Comparison of ENCODE assay signal across 8 mouse cellular contexts in the genomic region with DNA sequence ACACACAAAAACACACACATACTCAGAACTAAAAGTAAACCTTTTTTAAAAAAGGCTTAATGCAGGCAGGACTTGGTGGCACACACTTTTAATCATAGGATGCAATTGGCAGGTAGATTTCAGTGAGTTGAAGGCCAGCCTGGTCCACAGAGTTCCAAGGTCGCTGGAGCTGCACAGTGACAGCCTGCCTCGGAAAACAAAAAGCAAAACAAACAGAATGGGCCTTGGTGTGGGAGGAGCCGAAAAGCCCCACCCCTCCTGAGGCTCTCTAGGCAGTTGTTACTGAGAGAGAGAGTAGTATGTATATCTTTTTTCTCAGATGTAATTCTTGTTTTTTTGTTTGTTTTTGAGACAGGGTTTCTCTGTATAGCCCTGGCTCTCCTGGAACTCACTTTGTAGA. TPM values are rescaled to one million over a fixed set of nuclear protein-coding genes. Genes with fewer than 3 reads are reported as not detected.
A peak's percentile ranks its signal among the peaks of the same experiment; 100 is the strongest.
DNase-seq lines count a peak whose midpoint lies in the region; ATAC-seq and TF ChIP-seq lines count a peak whose summit lies in the region.
"Had no signal": no experiment of that assay in that cellular context is flagged by ENCODE, and none has a peak within 500 bp of the region (broad histone marks: within the 10 kb centered on the region; RNA-seq: fewer than 3 reads in every experiment).

No protein-coding gene starts in this region.

- DNase-seq in lung, embryonic 14.5 days, result no peak
- DNase-seq in lung, postnatal 25 days (ENCODE audit: low spot score), result no peak
- DNase-seq in embryonic facial prominence, embryonic 10.5 days (ENCODE audit: low spot score), result no peak
- DNase-seq in kidney, postnatal 4 days, result peak; percentile 53 to 66
- DNase-seq in forebrain, embryonic 14.5 days (ENCODE audit: low spot score), result no peak
- no peak for DNase-seq in left cerebral cortex, postnatal 14 days (ENCODE audit: low spot score in 2 of 2)

- no peak overlapping the region for H3K4me3 ChIP-seq in lung, embryonic 14.5 days (ENCODE audit: low read depth, low read length)
- H3K4me3 ChIP-seq in embryonic facial prominence, embryonic 10.5 days, result 0 out of 2 replicates have a peak overlapping the region, but pooled peaks have one; percentile 23
- H3K4me3 ChIP-seq in stomach, embryonic 15.5 days (replicated peaks), result no peak overlapping the region
- H3K4me3 ChIP-seq in forebrain, embryonic 14.5 days (ENCODE audit: low read depth, low read length), result no peak overlapping the region

- H3K4me1 ChIP-seq in lung, embryonic 14.5 days (ENCODE audit: insufficient read depth), result no peaks in the 10 kb centered on the region
- H3K4me1 ChIP-seq in embryonic facial prominence, embryonic 10.5 days, result peaks cover 45% of the 10 kb centered on the region
- peaks cover 19% of the 10 kb centered on the region for H3K4me1 ChIP-seq in stomach, embryonic 15.5 days
- H3K4me1 ChIP-seq in forebrain, embryonic 14.5 days (ENCODE audit: control insufficient read depth, insufficient read depth, low read length), result no peaks in the 10 kb centered on the region; the same call in 1 of the 2 replicates

- ATAC-seq in lung, embryonic 14.5 days (ENCODE audit: insufficient read depth), result no peak; the same call in 1 of the 2 replicates
- peak; percentile 67; the same call in 1 of the 2 replicates for ATAC-seq in stomach, embryonic 15.5 days (ENCODE audit: insufficient read depth, low FRiP score, low read depth)
- ATAC-seq in forebrain, embryonic 14.5 days, result no peak
- ATAC-seq: activated CD4-positive, CD25-positive, alpha-beta regulatory T cell, adult 4 months had no signal

- intact Hi-C loops in left cerebral cortex, postnatal 14 days (cut with DNase I), result no loop called here

- peak overlapping the region; percentile 37 for H3K4me2 ChIP-seq in lung, embryonic 14.5 days
- H3K4me2 ChIP-seq in stomach, embryonic 15.5 days, result 0 out of 2 replicates have a peak overlapping the region, but pooled peaks have one; percentile 25
- H3K4me2 ChIP-seq in forebrain, embryonic 14.5 days (ENCODE audit: low read length), result no peak overlapping the region

- 14% methylated on average over 3 of the region's 3 CpGs for WGBS in lung, embryonic 14.5 days
- WGBS in embryonic facial prominence, embryonic 10.5 days, result 25% methylated on average over 3 of the region's 3 CpGs
- WGBS in stomach, embryonic 15.5 days, result 11% methylated on average over 3 of the region's 3 CpGs
- 23% methylated on average over 3 of the region's 3 CpGs for WGBS in forebrain, embryonic 14.5 days

- H3K27me3 ChIP-seq in lung, embryonic 14.5 days (ENCODE audit: insufficient read depth, low read length), result no peaks in the 10 kb centered on the region
- H3K27me3 ChIP-seq in embryonic facial prominence, embryonic 10.5 days (replicated peaks; ENCODE audit: low read depth, poor library complexity, severe bottlenecking), result no peaks in the 10 kb centered on the region
- no peaks in the 10 kb centered on the region for H3K27me3 ChIP-seq in stomach, embryonic 15.5 days (replicated peaks)
- no peaks in the 10 kb centered on the region for H3K27me3 ChIP-seq in forebrain, embryonic 14.5 days (replicated peaks; ENCODE audit: control insufficient read depth, insufficient read depth, low read length)

- peaks cover 36% of the 10 kb centered on the region for H3K36me3 ChIP-seq in lung, embryonic 14.5 days (ENCODE audit: insufficient read depth)
- peaks cover 47% of the 10 kb centered on the region for H3K36me3 ChIP-seq in embryonic facial prominence, embryonic 10.5 days (replicated peaks)
- peaks cover 34% of the 10 kb centered on the region for H3K36me3 ChIP-seq in stomach, embryonic 15.5 days
- H3K36me3 ChIP-seq in forebrain, embryonic 14.5 days (ENCODE audit: control insufficient read depth, insufficient read depth, low read length), result peaks cover 43% of the 10 kb centered on the region

- no peaks in the 10 kb centered on the region for H3K9me3 ChIP-seq in lung, embryonic 14.5 days (ENCODE audit: low read depth, low read length)
- H3K9me3 ChIP-seq in embryonic facial prominence, embryonic 10.5 days, result no peaks in the 10 kb centered on the region
- no peaks in the 10 kb centered on the region for H3K9me3 ChIP-seq in stomach, embryonic 15.5 days
- no peaks in the 10 kb centered on the region for H3K9me3 ChIP-seq in forebrain, embryonic 14.5 days (replicated peaks; ENCODE audit: control insufficient read depth, low read length)

- no peak overlapping the region for H3K9ac ChIP-seq in lung, embryonic 14.5 days
- no peak overlapping the region for H3K9ac ChIP-seq in stomach, embryonic 15.5 days
- no peak overlapping the region for H3K9ac ChIP-seq in forebrain, embryonic 14.5 days (ENCODE audit: low read length)

- no peak for TF ChIP-seq CTCF in lung, embryonic 14.5 days (IDR thresholded peaks at IDR 0.05; ENCODE audit: low read depth)

- H3K27ac ChIP-seq in lung, embryonic 14.5 days (ENCODE audit: low read depth), result no peak overlapping the region
- H3K27ac ChIP-seq in embryonic facial prominence, embryonic 10.5 days (replicated peaks), result no peak overlapping the region
- H3K27ac ChIP-seq in stomach, embryonic 15.5 days, result peak overlapping the region; percentile 51; the same call in 1 of the 2 replicates
- H3K27ac ChIP-seq in forebrain, embryonic 14.5 days (ENCODE audit: low read depth, low read length), result no peak overlapping the region

RNA-seq across cellular contexts. Expression of gene Dhdh, which starts 2.7 kb away (rescaled TPM):
- polyA plus RNA-seq in lung, embryonic 14.5 days (2014; fragmentation: Nextera tagmentation; extraction: Ambion mirVana), result 3.0 and 3.3 TPM in 2 replicates
- polyA plus RNA-seq in embryonic facial prominence, embryonic 10.5 days (2016; fragmentation: Nextera tagmentation; extraction: Ambion mirVana), result 5.7 and 7.4 TPM in 2 replicates
- polyA plus RNA-seq in stomach, embryonic 15.5 days (2015; fragmentation: Nextera tagmentation; extraction: Ambion mirVana), result 3.5 and 3.7 TPM in 2 replicates
- 1.4 and 1.6 TPM in 2 replicates for polyA plus RNA-seq in forebrain, embryonic 14.5 days (2014; fragmentation: Nextera tagmentation; extraction: Ambion mirVana)
- 1 to 10 TPM; 2.8 to 2.9 TPM for total RNA-seq in left cerebral cortex, postnatal 14 days (2021)

RNA-seq across cellular contexts. Expression of gene Gm45808, which starts 4.7 kb away (rescaled TPM):
- not detected in 2 replicates for polyA plus RNA-seq in lung, embryonic 14.5 days (2014; fragmentation: Nextera tagmentation; extraction: Ambion mirVana)
- not detected in 2 replicates for polyA plus RNA-seq in embryonic facial prominence, embryonic 10.5 days (2016; fragmentation: Nextera tagmentation; extraction: Ambion mirVana)
- polyA plus RNA-seq in stomach, embryonic 15.5 days (2015; fragmentation: Nextera tagmentation; extraction: Ambion mirVana), result not detected in 2 replicates
- polyA plus RNA-seq in forebrain, embryonic 14.5 days (2014; fragmentation: Nextera tagmentation; extraction: Ambion mirVana), result not detected in 2 replicates
- total RNA-seq in left cerebral cortex, postnatal 14 days (2021), result 1 to 10 TPM in 1 of 2 experiments, under 1 TPM in 1; 0.88 to 1.7 TPM
- polyA plus RNA-seq: activated CD4-positive, CD25-positive, alpha-beta regulatory T cell, adult 4 months had no signal

RNA-seq across cellular contexts. Expression of gene Tulp2, which starts 9.6 kb away (rescaled TPM):
- polyA plus RNA-seq in lung, embryonic 14.5 days (2014; fragmentation: Nextera tagmentation; extraction: Ambion mirVana), result 0.47 and 0.86 TPM in 2 replicates
- polyA plus RNA-seq in embryonic facial prominence, embryonic 10.5 days (2016; fragmentation: Nextera tagmentation; extraction: Ambion mirVana), result 0.93 and 1.4 TPM in 2 replicates
- polyA plus RNA-seq in stomach, embryonic 15.5 days (2015; fragmentation: Nextera tagmentation; extraction: Ambion mirVana), result 1.4 and 1.8 TPM in 2 replicates
- 0.15 TPM in 1 of 2 replicates, not detected in the other for polyA plus RNA-seq in forebrain, embryonic 14.5 days (2014; fragmentation: Nextera tagmentation; extraction: Ambion mirVana)
- not detected for total RNA-seq in left cerebral cortex, postnatal 14 days (2021)

RNA-seq across cellular contexts. Expression of gene Nucb1, which starts 18.9 kb away (rescaled TPM):
- 194 and 201 TPM in 2 replicates for polyA plus RNA-seq in lung, embryonic 14.5 days (2014; fragmentation: Nextera tagmentation; extraction: Ambion mirVana)
- 115 and 123 TPM in 2 replicates for polyA plus RNA-seq in embryonic facial prominence, embryonic 10.5 days (2016; fragmentation: Nextera tagmentation; extraction: Ambion mirVana)
- 214 and 230 TPM in 2 replicates for polyA plus RNA-seq in stomach, embryonic 15.5 days (2015; fragmentation: Nextera tagmentation; extraction: Ambion mirVana)
- 69.0 and 96.5 TPM in 2 replicates for polyA plus RNA-seq in forebrain, embryonic 14.5 days (2014; fragmentation: Nextera tagmentation; extraction: Ambion mirVana)
- 100 to 1,000 TPM; 109 to 110 TPM for total RNA-seq in left cerebral cortex, postnatal 14 days (2021)

RNA-seq across cellular contexts. Expression of gene Bax, which starts 24.6 kb away (rescaled TPM):
- polyA plus RNA-seq in lung, embryonic 14.5 days (2014; fragmentation: Nextera tagmentation; extraction: Ambion mirVana), result 135 and 139 TPM in 2 replicates
- polyA plus RNA-seq in embryonic facial prominence, embryonic 10.5 days (2016; fragmentation: Nextera tagmentation; extraction: Ambion mirVana), result 243 and 247 TPM in 2 replicates
- polyA plus RNA-seq in stomach, embryonic 15.5 days (2015; fragmentation: Nextera tagmentation; extraction: Ambion mirVana), result 157 and 168 TPM in 2 replicates
- 163 and 168 TPM in 2 replicates for polyA plus RNA-seq in forebrain, embryonic 14.5 days (2014; fragmentation: Nextera tagmentation; extraction: Ambion mirVana)
- total RNA-seq in left cerebral cortex, postnatal 14 days (2021), result 10 to 100 TPM; 75.0 to 81.0 TPM

Comparison
In these comparisons a context has a peak if more than half of its experiments do, and no peak if none do; other contexts are left out.
1. DNase-seq: peak in kidney, postnatal 4 days (2 of 2); none in lung, embryonic 14.5 days (single experiment), lung, postnatal 25 days (single experiment), embryonic facial prominence, embryonic 10.5 days (single experiment), forebrain, embryonic 14.5 days (single experiment) and left cerebral cortex, postnatal 14 days (0 of 2).